Mouse (Mus musculus) kidney, postnatal 4 days (tissue): Measurements from ENCODE around the gene Gm20388.
"Not testable (repeated sequence)": the region's sequence is repeated elsewhere in the genome, so short reads cannot be mapped to it uniquely, and the experiment has no call there.

Experiments used
- DNase-seq, 2 experiments: peaks; one replicate each; pipeline ENCODE4 v3.0.0; 2021; ENCODE audit warnings: mixed read lengths in 2 of 2

Gm20388 gene

DNA sequence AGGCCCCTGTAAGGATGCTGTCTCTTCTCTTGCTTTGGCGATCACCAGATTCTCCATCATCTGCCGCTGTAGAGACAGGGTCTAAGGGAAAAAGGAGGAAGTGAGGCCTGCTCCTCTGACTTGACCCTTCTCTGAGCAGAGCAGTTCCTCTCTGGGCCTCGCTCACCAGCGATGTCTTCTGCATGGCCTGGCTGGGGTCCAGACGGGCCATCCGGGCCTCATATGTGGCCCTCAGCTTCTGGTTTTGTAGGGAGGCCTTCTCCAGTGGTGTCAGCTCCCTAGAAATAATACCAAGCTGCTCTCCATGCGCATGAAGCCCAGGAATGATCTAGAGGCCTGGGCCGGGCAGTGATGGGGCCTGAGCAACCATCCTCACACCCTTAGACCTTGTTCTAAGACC, 3338.0 kb downstream of the Gm20388 start:
- no peak for DNase-seq

DNA sequence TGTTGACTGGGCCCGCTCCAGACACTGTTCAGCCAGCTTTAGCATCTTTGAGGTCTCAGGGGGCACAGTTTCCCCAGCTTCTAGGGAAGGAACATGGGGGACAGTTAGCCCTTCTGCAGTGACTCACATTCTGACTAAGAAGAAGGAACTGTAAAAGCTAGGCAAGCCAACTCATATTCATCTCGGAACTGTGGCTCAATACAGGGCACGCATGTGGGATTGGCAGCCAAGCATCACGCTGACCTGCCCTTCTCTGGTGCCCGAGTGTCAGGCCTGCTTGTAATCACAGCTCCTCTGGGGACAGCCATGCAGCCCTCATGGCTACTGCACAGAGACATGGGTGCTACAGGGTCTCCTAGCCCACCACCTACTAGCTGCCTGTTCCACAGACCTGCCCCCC, 3340.3 kb downstream of the Gm20388 start:
- no peak for DNase-seq

DNA sequence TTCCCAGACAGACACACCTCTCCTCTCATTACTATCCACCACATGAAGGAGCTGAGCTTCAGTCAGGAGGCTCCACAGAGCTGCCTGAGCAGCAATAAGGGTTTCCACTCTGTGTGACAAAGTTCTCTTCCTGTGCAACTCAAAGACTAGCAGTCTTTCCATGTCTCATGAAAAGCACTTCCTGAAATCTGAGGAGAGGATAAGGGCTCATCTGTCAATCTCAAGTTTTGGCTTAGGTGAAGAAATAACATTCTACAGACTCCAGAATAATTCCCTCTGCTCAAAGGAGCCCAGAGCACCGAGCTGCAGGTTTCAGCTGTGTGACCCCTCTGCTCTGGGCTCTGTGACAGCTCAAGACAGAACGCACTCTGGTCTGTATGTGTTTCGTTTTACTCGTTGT, 3342.3 kb downstream of the Gm20388 start:
- DNase-seq = no peak

DNA sequence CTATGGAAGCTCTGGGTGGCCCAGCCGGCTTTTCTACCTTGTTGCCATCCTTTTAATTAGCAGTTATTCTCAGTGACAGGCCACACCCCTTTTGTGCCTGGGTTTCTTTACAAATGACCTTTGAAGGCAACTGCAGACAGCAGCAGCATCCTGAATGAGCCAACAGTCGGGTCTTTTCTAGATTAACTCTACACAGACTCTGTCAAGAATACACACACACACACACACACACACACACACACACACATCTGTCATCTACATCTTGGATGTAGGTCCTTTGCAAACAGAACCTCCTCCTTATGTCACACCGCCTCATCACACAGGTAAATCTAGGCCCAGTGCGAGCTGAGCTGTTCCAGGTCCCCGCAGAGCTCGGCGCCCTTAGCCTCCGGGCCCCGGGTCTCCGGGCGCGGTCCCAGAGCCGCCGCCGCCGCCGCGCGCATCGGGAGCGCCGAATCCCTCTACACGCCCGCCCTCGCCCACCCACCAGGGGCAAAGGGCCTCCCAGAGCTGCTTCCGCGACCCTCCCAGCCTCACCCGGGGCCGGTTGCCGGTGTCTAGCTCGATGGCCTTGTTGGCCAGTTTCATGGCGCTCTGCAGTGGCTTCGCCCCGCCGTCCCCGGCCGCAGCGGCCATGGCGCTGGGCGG, 3342.9 kb downstream of the Gm20388 start:
- DNase-seq = no peak

DNA sequence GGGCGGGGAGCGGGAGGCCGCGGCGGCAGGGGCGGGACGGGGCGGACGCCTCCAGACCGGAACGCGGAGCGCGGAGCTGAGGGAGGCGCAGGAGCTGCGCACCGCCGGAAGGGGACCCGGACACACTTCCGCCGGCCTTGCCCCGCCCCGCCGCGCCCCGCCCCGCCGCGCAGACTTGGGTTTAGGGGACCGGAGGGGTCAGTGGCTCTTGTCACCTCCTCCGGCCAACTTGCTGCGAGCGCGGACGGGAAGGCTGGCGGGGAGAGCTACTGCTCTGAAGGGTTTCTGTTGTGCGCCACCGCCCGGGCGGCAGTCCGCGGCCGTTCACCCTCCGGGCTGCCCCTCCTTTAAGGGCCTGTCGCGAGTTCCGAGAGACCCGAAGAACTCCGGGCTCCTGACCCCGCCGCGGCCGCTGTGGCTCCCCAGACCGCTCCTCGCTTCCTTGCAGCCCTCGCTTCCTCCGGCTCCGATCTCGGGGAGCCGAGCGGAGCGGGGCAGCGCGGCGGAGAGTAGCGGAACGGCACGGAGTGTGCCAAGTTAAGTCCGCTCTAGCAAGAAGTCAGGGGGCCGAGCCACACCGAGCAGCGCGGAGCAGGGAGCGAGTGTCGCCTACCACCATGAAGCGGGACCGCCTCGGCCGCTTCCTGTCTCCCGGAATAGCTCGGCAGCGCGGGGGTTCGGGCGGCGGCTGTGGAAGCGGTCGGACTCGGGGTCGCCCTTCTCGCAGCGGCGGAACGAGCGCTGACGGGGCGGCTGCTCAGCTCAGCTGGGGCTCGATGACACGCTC, 3343.7 kb downstream of the Gm20388 start, which contains the start of the genes Zfp276 and Vps9d1:
Zfp276 (plus strand) TSS at position 97 of the 787 bp plus-strand sequence.
Vps9d1 (minus strand) TSS at position 250 of the 787 bp plus-strand sequence.
- DNase-seq = peak; percentile 90 to 94

DNA sequence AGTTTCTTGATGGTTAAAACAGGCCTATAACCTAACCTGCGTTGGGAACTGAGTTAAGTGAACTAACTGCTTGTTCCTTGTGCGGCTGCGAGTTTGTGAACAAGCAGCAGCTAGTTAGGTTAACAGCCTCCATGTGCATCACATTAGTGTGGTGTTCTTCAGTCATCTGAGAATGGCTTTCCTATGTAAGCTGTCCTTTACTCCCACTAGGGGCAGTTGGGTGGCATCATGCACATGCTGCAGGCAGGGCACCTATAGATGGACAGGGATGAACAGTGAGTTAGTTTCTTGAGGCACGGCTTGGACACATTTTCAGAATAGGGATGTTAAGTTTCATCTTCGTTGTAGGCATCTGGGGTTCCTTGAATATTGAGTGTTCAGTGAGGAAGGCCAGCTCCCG, 3344.5 kb downstream of the Gm20388 start:
- no peak for DNase-seq

DNA sequence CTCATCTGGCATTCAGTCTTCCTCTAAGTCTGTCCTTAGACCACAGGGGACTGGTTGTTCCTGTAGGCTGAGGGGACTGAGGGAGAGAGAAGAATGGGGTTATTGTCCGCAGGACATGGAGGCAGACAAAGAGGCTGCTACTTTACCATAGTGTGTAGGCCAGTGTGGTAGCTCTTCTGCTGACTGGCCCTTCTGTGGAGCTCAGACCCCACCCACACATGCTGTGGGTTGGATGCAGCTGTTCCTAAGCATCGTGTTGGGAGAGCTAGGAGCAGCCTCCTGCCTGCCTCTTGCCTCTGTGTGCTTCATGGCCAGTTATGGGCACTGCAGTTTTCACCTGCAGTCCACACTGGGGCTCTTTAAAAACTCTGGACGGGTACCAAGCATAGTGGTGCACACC, 3346.5 kb downstream of the Gm20388 start:
- no peak for DNase-seq

DNA sequence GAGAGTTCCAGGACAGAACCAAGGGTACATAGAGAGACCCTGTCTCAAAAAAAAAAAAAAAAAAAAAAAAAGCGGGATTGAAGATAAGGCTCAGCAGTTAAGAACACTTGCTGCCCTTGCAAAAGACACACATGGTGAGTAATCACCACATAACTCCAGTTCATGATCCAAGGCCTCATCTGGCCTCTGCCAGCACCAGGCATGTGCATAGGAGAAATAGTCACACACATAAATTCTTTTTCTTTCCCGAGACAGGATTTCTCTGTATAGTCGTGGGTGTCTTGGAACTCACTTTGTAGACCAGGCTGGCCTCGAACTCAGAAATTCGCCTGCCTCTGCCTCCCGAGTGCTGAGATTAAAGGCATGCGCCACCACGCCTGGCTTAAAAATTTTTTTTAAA, 3347.0 kb downstream of the Gm20388 start:
- not testable (repeated sequence) for DNase-seq

DNA sequence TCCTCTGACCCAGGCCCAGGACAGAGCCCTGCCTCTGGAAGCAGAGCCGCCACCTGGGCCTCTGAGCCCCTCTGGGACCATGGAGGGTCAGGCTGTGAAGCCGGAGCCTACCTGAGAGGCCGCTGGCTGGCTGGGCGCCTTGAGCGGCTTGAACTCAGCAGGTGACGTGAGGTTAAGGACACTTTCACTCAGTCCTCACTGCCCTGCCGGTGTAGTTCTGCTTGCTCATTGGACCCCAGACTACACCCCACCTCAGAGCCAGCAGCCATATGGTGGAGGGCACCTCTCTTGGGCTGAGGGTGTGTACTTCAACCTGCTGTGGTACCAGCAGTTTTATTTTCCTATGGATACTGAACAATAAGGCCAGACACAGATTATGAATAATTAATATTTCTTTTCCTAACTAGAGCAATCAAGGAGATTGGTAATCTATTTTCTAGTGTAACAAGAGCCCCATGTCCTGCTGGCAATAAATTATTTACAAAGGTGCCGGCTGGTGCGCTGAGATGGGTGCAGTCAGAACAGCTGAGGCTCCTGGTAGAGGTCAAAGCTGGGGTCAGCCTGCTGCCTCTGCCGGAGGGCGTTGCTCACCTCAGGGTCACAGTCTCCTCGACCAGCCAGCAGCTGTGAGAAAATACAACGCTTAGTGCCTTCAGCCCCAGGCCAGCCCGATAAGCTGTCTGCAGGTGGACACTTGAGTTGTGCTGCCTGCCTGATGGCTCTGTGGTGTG, 3357.4 kb downstream of the Gm20388 start:
- DNase-seq = peak; percentile 24 to 46

DNA sequence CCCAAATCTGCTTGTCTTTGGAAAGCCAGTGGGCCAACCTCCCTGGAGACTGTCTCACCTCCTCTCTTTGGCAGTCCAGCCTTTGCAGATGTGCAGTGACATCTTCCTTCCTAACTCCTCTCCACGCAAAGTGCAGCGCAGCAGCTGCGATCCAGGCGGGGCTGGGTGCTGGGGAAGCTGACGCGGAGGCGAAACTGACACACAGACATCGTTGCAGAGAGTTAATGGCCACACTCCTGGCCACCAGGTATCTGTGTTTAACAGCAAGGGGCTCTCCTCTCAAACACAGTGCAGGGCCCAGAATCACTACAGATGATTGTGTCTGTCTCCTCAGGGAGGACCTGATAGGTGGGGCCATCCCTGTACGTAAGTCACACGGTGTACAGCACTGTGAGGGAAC, 3360.5 kb downstream of the Gm20388 start:
- no peak for DNase-seq

DNA sequence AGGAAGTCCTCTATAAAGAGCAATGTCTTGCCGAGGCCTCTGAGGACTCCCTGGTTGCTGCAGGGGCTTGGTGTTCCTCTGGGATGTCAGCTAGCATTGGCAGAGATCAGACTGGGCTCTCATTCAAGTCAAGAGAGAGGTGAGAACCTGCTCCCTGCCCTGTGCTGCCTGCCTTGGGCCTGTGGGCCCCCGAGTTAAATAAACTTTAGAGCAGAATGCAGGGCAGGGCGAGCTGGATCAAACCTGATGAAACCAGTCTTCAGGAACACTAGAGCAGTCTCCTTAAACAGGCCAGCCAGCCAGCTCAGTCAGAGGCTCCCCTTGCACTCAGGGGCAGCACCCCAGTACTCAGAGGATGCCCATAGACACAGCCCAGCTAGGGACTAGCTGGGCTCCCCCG, 3361.3 kb downstream of the Gm20388 start:
- peak; percentile 27 to 45 for DNase-seq

DNA sequence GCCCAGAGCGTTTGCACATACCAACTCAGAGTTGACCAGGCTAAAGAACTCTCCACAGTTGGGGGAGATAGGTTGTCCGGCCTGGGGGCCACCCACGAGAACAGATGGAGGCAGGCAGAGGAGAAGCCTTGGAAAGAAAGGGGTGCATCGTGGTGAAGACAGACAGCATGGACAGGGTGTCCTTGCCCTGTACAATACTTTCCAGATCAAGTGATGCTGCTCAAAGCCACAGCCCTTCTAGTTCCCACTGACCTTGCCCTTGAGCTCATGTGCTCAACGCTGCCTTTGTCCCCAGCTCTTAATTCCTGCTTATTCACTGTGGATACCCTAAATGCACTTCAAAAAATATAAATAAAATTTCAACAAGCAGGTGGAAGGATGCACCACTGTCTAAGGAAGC, 3363.8 kb downstream of the Gm20388 start:
- DNase-seq = no peak

DNA sequence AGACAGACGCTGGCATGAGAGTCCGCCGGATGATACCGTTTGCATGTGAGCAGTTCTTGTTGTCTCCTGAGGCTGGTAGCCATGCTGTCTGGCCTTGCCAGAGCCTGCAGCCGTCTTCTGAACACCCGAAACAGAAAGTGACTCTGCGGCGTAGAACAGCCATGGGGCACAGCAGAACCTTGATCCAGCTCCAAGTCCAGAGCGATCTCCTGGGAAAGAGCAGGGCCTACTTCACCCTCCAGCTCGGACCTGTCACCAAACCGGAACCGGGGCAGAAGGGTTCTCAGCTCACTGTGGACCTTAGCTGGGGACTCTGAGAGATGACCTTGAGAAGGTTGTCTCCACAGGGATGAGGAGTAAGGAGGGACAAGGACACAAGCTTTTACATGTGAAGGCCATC, 3364.5 kb downstream of the Gm20388 start:
- DNase-seq = no peak

DNA sequence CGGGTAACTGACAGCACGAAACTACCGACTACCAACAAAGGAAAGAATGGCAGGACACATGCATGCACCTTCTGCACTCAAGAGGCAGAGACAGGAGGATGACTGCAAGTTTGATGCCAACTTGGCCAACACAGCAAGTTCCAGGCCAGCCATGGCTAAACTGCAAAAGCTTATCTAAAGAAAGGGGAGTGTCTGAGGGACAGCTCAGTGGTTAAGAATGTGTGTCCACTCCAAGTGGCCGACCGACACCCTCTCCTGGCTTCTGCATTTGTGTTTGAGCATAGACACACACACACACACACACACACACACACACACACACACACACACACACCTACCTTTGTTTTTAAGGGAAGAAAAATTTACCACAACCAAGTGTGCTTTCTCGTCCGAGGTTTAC, 3367.8 kb downstream of the Gm20388 start:
- DNase-seq = no peak

DNA sequence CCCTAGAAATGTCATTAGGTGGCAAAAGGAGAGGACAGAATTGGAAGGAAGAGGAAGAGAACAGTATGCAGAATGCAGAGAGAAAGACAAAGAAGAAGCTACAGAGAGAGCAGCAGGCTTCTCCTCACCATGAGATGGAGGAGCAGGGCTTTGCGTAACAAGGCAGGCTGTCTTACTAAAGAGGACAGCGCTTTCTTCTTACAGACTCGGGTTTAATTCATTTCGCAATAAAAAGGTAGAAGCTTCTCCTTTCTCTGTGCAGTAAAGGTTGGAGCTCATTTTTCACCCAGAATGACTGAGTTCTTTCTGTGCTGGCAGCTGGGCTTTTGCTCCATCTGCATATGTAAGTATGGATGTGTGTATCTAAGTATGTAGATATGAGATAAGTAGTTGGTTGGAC, 3369.2 kb downstream of the Gm20388 start:
- no peak for DNase-seq

DNA sequence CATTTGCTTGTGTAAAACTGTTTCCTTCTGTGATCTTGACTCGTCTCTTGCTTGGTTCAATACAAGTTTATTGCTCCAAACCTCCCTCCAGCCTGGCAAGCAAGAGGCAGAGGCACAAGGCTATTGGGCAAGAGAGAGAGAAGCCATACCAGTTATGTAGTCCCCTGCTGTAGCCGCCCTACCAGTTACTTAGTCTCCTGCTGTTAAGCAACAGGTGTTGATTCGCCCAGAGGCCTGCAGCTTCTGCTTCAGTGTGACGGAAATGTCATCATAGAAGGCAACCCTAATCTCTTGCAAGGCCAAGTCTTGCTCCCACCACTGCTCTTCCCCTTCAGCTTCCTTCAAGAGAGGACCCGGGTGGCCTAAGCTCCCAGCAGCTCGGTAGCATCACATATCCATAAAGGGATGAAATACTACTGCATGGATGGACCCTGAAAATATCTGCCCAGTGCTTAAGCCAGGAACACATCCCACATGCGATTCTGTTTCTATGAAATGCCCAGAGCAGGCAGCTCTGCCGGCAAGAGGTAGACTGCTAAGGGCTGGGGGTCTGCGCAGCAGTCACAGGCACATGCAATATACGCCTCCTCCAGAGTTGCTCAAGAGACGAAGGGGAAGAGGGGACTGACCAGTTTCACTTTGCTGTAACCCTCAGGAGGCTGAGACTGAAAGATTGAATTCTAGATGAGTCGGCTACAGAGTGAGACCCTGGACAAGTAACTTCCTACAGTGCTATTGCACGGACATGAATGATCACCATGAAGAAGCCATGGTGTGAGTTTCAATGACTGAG, 3369.9 kb downstream of the Gm20388 start:
- no peak for DNase-seq

DNA sequence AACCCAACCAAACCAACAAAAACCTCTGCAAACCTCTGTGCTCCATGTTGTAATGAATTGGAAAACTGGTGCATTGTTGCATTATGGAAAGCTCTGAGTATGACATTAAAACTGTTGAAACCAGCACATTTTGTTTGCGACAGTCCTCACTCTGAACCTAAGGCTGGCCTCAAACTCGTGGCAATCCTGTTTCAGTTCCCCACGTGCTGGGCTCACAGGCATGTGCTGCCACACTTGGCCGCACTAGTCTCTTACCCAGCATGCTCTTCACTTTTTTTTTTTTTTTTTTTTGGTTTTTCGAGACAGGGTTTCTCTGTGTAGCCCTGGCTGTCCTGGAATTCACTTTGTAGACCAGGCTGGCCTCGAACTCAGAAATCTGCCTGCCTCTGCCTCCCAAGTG, 3372.4 kb downstream of the Gm20388 start:
- not testable (repeated sequence) for DNase-seq

DNA sequence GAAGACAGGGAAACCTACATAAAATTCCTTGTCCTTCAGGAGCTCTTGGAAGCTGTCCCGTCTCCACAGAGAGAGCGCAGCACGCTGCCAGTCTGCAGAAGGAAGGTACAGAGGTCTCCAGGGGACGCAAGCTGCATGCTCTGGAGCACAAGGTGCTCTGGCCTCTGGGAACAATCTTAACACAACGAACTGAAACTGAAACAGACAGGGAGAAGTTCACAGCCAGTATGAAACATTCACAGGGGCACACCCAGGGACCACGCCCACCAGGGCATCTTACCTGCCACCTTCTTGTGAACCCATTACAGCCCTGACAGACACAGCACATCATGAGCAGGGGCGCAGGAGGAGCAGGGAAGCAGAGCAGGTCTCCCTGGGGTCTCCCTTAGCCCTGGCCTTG, 3373.3 kb downstream of the Gm20388 start:
- no peak for DNase-seq

DNA sequence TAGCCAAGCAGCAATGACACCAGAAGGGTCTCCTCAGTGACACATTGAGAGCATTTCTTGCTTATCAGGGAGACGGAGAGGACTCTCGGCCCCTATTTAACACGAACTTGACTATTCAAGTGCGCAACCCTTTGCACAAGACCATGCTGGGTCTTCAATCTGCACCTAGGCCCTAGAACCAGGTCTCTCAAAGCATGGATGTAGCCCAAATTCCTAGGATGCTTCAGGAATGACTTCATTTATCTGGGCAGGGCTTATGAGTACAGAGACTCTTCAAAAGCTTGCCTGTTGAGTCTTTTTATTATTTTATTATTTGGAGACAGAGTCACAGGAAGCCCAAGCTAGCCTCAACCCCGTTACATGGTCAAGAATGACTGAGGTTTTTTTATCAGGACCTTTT, 3373.9 kb downstream of the Gm20388 start:
- DNase-seq = no peak

DNA sequence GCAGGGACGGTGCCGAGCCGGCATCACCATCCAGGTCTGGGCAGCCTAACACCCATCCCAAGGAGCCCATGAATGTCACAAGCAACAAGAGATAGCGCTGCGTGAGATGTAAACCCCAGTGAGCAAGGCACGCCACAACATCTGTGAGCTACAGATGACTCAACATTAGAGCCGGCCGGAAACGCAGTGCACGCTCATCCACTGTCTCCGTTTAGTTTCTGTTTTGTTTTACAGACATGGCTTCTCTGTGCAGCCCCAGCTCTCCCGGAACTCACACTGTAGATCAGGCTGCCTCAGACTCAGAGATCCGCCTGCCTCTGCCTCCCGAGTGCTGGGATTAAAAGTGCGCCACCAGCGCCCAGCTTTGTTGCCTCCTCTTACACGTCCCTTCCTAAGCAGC, 3376.7 kb downstream of the Gm20388 start:
- DNase-seq = no peak

DNA sequence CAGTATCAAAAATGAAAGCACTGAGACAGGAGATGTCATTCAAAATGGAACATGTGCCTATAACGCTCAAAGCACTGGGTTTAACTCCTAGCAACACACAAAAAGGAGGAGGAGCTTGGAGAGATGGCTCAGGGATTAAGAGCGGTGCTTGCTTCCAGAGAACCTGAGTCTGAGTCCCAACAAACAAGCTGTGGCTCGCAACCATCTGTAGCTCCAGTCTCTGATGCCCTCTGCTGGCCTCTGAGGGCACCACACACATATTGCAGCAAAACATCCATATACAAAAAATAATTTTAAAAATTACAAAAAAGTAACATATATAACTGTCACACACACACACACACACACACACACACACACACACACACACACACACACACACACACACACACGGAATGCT, 3379.5 kb downstream of the Gm20388 start:
- DNase-seq = peak; percentile 63 to 68

DNA sequence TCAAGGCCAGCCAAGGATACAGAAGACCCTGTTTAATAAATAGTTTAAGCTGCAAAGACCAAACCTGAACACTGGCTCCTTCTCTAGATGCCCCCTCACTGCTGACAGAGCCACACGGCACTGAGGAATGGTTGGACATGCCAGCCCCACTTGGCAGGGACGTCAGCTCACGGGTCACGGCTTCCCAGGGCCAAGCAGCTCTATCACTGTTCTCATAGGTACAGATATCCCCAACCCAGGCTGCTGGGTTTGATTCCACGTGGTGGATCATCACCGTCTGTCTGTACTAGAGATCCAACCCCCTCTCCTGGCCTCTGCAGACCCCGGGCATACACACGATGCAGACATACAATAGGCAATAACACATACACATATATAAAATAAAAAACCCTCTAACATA, 3380.0 kb downstream of the Gm20388 start:
- DNase-seq = no peak

DNA sequence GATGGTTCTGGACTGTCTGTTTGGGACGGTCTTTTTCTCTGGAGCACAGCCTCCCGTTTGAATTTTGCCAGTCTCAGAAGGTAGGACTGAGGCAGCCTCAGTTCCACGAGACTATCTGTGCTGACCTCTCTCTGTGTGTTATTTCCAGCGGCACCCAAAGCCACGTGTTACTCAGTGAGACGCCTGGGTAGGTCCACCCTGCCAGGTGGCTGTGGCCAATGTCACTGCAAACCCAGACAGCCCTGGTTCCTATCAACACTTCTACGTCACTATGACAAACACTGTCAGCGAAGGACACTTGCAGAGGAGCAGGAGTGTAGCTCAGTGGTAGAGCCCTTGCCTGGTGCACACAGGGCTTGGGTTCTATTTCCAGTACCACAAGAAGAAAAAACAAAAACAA, 3381.1 kb downstream of the Gm20388 start:
- no peak for DNase-seq
